23 mouse cellular contexts compared by ENCODE assay signal in genomic region chr6:136413856-136414362, GRCm38 (mm10). TPM values are rescaled to one million over a fixed set of nuclear protein-coding genes. Genes with fewer than 3 reads are reported as not detected.
"Had no signal": no experiment of that assay in that cellular context is flagged by ENCODE, and none has a peak within 500 bp of the region (broad histone marks: within the 10 kb centered on the region; RNA-seq: fewer than 3 reads in every experiment).

No protein-coding gene starts in this region.

- DNase-seq: kidney, adult 2 months; kidney, postnatal 25 days; layer of hippocampus, adult 9-11 months; liver, embryonic 13.5 days; lung, embryonic 14.5 days; retina, postnatal 1 day; right cerebral cortex, postnatal 25 days; spleen, adult 18-20 months; thymus, adult 18-20 months; thymus, postnatal 14 days had no signal

- H3K9ac ChIP-seq: liver, embryonic 13.5 days; lung, embryonic 14.5 days; midbrain, embryonic 12.5 days; stomach, embryonic 15.5 days had no signal

- H3K27ac ChIP-seq: kidney, postnatal 0 days; layer of hippocampus, adult 2 months; liver, embryonic 13.5 days; macrophage; midbrain, embryonic 12.5 days; stomach, embryonic 15.5 days had no signal

- H3K4me1 ChIP-seq: midbrain, embryonic 12.5 days; stomach, embryonic 15.5 days had no signal

- H3K4me2 ChIP-seq: liver, embryonic 13.5 days; lung, embryonic 14.5 days; midbrain, embryonic 12.5 days; stomach, embryonic 15.5 days had no signal

- H3K9me3 ChIP-seq: liver, embryonic 13.5 days; stomach, embryonic 15.5 days had no signal

- H3K27me3 ChIP-seq: liver, embryonic 13.5 days; midbrain, embryonic 12.5 days; stomach, embryonic 15.5 days had no signal

- H3K4me3 ChIP-seq: layer of hippocampus, adult 2 months; liver, embryonic 13.5 days; midbrain, embryonic 12.5 days; myocyte; stomach, embryonic 15.5 days had no signal

- H3K36me3 ChIP-seq: liver, embryonic 13.5 days; midbrain, embryonic 12.5 days; stomach, embryonic 15.5 days had no signal

- ATAC-seq: intestine, postnatal 0 days; lung, postnatal 0 days; midbrain, embryonic 16.5 days had no signal

RNA-seq across cellular contexts. Expression of gene E330021D16Rik, which starts 1.5 kb away (rescaled TPM):
- polyA plus RNA-seq: intestine, postnatal 0 days; large intestine, adult 2 months; limb, embryonic 11.5 days; liver, embryonic 13.5 days; lung, embryonic 14.5 days; macrophage; midbrain, embryonic 12.5 days; midbrain, embryonic 16.5 days; myocyte; neural tube, embryonic 11.5 days; neural tube, embryonic 14.5 days; stomach, embryonic 15.5 days had no signal
